Mouse (Mus musculus) small intestine, adult 2 months (tissue): ENCODE measurements at regions not wholly inside any gene's neighbourhood (a gene's known extent, or its start where the extent isn't known, plus 50 kb on each side); places are given as distances from the start of the nearest gene placed in this dataset.

ENCODE experiments used
- H3K27ac ChIP-seq: fragments of 200-500 bp; 2 replicates; pipeline ENCODE4 v1.5.1; 2012; ENCODE audit warnings: low read depth, low read length, control low read depth, inconsistent platforms; ENCODE audit not compliant: insufficient read depth
- H3K27me3 ChIP-seq: fragments of 200-500 bp; 2 replicates; pipeline ENCODE4 v1.6.1; 2012; ENCODE audit warnings: mild to moderate bottlenecking, moderate library complexity, low read length, inconsistent platforms; ENCODE audit not compliant: control insufficient read depth, insufficient read depth
- H3K36me3 ChIP-seq: fragments of 200-500 bp; 2 replicates; pipeline ENCODE4 v1.6.1; 2012; ENCODE audit warnings: mild to moderate bottlenecking, low read length, control low read depth, inconsistent platforms; ENCODE audit not compliant: control insufficient read depth, insufficient read depth
- H3K4me1 ChIP-seq: fragments of 200-500 bp; 2 replicates; pipeline ENCODE4 v1.6.1; 2012; ENCODE audit warnings: low read length, inconsistent platforms, mixed read lengths; ENCODE audit not compliant: control insufficient read depth, insufficient read depth, insufficient read length
- H3K4me3 ChIP-seq: fragments of 200-500 bp; 2 replicates; pipeline ENCODE4 v1.5.1; 2012; ENCODE audit warnings: low read depth, mild to moderate bottlenecking, control low read depth, inconsistent platforms, low read length, moderate library complexity
- CTCF ChIP-seq: fragments of 200-500 bp; IDR thresholded peaks from 2 replicates; pipeline ENCODE4 v1.5.1; 2012; ENCODE audit warnings: low read depth, mild to moderate bottlenecking, control low read depth, inconsistent platforms, low read length, moderate library complexity, mixed read lengths; ENCODE audit not compliant: insufficient replicate concordance, insufficient read length; ENCODE audit errors: extremely low read depth
- POLR2A ChIP-seq: fragments of 200-500 bp; IDR thresholded peaks from 2 replicates; pipeline ENCODE4 v1.6.1; 2012; ENCODE audit warnings: low read depth, mild to moderate bottlenecking, control low read depth, inconsistent platforms, low read length, moderate library complexity
- WGBS: fragments of 180-500 bp; shearing (Covaris S2); methylation state at CpG from one replicate; pipeline ENCODE4 v1.1.7; 2018; 5-methylcytosine and 5-hydroxymethylcytosine counted together

DNA sequence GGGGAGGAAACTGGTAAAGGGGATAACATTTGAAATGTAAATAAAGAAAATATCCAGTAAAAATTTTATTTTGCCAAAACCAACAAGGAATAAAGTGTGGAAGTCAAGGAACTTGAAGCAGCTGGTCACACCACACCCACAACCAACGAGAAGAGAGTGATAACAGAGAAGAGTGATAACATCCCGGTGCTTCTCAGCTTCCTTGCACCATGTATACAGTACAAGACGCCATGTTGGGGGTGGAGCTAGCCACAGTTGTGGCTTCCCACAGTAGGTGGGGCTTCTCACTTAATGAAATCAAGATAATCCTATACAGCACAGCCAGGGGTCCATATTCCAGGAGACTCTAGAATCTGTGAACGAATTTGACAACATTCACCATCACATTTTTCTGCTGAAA, 77.9 kb downstream of the Gm11983 start:
- H3K27me3 ChIP-seq: no peaks in the 10 kb centered on the region
- no peak for TF ChIP-seq POLR2A
- no peak for TF ChIP-seq CTCF
- no peaks in the 10 kb centered on the region for H3K36me3 ChIP-seq
- H3K27ac ChIP-seq: no peak overlapping the region
- H3K4me3 ChIP-seq: no peak overlapping the region
- 45% methylated on average over 4 of the region's 4 CpGs for WGBS
- no peaks in the 10 kb centered on the region for H3K4me1 ChIP-seq

DNA sequence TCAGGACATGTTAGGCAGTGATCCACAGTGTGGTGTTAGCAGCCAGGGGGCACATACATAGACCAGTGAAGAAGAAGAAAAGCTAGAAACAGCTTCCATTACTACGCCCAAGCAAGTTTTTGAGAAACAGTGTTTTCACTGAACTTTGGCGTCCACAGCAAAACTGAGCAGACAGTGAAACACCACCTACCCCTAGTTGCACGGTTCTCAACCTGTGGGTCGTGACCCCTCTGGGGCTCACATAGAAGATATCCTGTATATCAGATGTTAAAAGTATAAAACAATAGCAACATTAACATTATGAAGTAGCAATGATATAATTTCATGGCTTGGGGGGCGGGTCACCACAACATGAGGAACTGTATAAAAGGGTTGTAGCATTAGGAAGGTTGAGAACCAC, 81.1 kb downstream of the Ramp3 start:
- Histone ChIP-seq H3K4me1 (no peaks in the 10 kb centered on the region), H3K27ac (no peak overlapping the region), H3K36me3 (no peaks in the 10 kb centered on the region), H3K27me3 (no peaks in the 10 kb centered on the region), H3K4me3 (no peak overlapping the region)
- 87% methylated on average over 5 of the region's 5 CpGs for WGBS
- TF ChIP-seq CTCF: no peak

DNA sequence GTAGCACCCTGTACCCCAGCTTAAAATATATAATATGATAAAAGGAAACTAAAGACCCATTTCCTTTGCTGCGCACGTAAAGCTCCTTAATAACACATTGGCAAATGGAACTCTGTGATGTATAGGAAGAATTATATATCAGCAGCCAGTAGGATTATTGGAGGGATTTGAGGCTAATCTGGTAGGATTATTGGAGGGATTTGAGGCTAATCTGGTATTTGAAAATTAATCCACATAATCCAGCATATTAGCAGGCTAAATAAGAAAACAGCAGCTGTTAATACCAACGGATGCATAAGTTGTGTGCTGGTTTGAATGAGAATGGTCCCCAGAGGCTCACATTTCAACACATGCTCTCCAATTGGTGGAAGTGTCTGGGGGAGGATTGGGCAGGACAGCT, 80.3 kb downstream of the Ramp3 start:
- no peak overlapping the region for H3K4me3 ChIP-seq
- TF ChIP-seq CTCF (no peak), POLR2A (no peak)
- H3K36me3 ChIP-seq: no peaks in the 10 kb centered on the region
- WGBS: 91% methylated on average over 3 of the region's 3 CpGs
- no peaks in the 10 kb centered on the region for H3K27me3 ChIP-seq
- no peaks in the 10 kb centered on the region for H3K4me1 ChIP-seq
- no peak overlapping the region for H3K27ac ChIP-seq

DNA sequence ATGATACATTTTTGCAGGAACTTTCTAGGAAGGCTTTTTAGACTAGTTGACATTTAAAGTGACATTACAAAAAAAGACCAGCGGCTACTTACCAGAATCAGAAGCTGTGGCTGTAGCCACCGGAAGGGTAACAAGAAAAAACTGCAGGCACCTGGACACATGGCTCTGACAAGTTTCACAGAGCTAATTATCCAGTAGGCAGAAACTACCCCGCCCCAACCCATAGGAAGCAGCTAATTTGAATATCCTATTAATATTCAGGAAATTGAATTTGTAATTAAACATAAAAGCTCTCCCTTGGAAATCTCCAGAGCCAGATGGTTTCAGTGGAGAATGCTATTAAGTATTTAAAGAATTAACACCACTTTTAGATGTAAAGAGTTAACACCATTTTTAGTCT, 79.8 kb downstream of the Ramp3 start:
- WGBS: 87% methylated on average over 3 of the region's 3 CpGs
- TF ChIP-seq CTCF (no peak), POLR2A (no peak)
- H3K27ac ChIP-seq: no peak overlapping the region
- H3K4me1 ChIP-seq: no peaks in the 10 kb centered on the region
- no peaks in the 10 kb centered on the region for H3K36me3 ChIP-seq
- no peaks in the 10 kb centered on the region for H3K27me3 ChIP-seq
- H3K4me3 ChIP-seq: no peak overlapping the region

DNA sequence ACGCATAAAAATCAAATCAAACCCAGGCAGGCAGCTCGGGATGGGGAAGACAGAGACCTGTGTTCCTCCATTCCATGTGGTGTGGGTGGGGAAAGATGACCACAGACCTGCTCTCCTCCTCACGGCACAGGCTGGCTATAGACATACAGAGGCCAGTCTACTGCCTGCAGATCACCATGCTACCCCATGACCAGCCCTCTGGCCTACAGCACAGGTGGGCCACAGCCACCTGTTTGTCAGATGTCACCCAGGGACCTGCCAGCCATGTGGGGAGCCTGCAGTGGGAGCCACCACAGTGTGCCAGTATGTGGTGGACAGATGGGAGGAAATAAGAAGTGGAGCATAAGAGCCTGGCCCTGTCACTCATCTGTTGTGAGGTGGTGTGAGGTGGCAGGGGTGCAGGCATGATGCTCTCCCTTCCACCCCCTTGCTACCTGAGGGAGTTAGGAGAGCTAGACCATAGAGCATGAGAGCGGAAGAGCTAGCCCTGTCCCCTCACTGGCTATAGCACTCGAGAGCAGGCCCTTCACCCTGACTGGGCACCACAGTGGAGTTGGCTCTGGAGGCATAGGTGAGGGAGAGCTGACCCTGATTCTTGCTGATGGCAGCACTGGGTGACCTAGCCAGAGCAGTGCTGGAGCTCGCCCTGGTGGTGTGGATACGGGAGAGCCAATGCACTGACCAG, 76.6 kb downstream of the Ramp3 start:
- no peaks in the 10 kb centered on the region for H3K4me1 ChIP-seq
- no peaks in the 10 kb centered on the region for H3K36me3 ChIP-seq
- 81% methylated on average over 7 of the region's 7 CpGs for WGBS
- no peaks in the 10 kb centered on the region for H3K27me3 ChIP-seq
- TF ChIP-seq POLR2A (no peak), CTCF (no peak)
- H3K4me3 ChIP-seq: no peak overlapping the region
- no peak overlapping the region for H3K27ac ChIP-seq

DNA sequence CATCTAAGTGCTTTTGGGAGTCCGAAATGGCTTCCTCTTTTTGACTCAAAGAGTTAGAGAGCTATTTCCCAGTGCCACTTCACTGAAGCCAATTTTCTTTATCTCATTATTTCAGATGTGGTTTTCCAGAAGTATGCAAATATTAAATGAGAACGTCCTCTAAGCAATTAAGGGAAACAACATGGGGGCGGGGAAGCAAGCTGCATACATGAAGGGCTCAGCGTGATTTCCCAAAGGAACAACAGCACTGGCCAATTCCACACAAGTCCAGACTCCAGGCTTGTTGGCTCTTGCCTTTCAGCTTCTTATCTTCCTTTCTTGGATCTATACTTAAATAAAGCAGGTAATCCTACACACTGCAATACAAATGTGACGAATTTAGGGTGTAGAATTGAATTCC, 73.2 kb downstream of the Ramp3 start:
- no peak for TF ChIP-seq CTCF
- no peak for TF ChIP-seq POLR2A
- Histone ChIP-seq H3K27me3 (no peaks in the 10 kb centered on the region), H3K4me3 (no peak overlapping the region), H3K36me3 (no peaks in the 10 kb centered on the region), H3K4me1 (no peaks in the 10 kb centered on the region), H3K27ac (no peak overlapping the region)
- 70% methylated on average over 5 of the region's 5 CpGs for WGBS
